Mouse (Mus musculus) telencephalon, adult 2 months (tissue): Measurements from ENCODE around the gene Igsf8.
A peak's percentile ranks its signal among the peaks of the same experiment; 100 is the strongest.

Experiments used
- DNase-seq: peaks from one replicate; pipeline ENCODE4 v3.0.0-alpha.2; 2011; ENCODE audit warnings: low read depth, low spot score

The Igsf8 gene

GRCm38 (mm10) chr1:172323298-172323697 lies 61.9 kb downstream of the Igsf8 start:
- no peak for DNase-seq

- peak; percentile 91 for DNase-seq
Observed at GRCm38 (mm10) chr1:172323801-172324359, 62.4 kb downstream of the Igsf8 start.

- DNase-seq = no peak
Observed at GRCm38 (mm10) chr1:172324725-172325124, 63.3 kb downstream of the Igsf8 start.

GRCm38 (mm10) chr1:172325680-172326535 lies 64.5 kb downstream of the Igsf8 start:
- no peak for DNase-seq

GRCm38 (mm10) chr1:172326684-172327083 lies 65.2 kb downstream of the Igsf8 start:
- no peak for DNase-seq

GRCm38 (mm10) chr1:172327206-172328001 lies 66.0 kb downstream of the Igsf8 start:
- no peak for DNase-seq

GRCm38 (mm10) chr1:172328041-172328440 lies 66.6 kb downstream of the Igsf8 start:
- no peak for DNase-seq

- DNase-seq = no peak
Observed at GRCm38 (mm10) chr1:172328461-172328860, 67.0 kb downstream of the Igsf8 start.

GRCm38 (mm10) chr1:172329131-172329530 lies 67.7 kb downstream of the Igsf8 start, which contains the start of gene Kcnj9:
TSS of gene Kcnj9 (minus strand) at chr1:172329318.
- peak; percentile 93 for DNase-seq

GRCm38 (mm10) chr1:172329616-172330015 lies 68.2 kb downstream of the Igsf8 start:
- no peak for DNase-seq

- DNase-seq = no peak
Observed at GRCm38 (mm10) chr1:172331422-172331947, 70.0 kb downstream of the Igsf8 start.

- no peak for DNase-seq
Observed at GRCm38 (mm10) chr1:172332925-172333324, 71.5 kb downstream of the Igsf8 start.

- no peak for DNase-seq
Observed at GRCm38 (mm10) chr1:172333512-172333911, 72.1 kb downstream of the Igsf8 start.

- DNase-seq = no peak
Observed at GRCm38 (mm10) chr1:172335804-172336203, 74.4 kb downstream of the Igsf8 start.

- DNase-seq = no peak
Observed at GRCm38 (mm10) chr1:172337411-172338185, 76.2 kb downstream of the Igsf8 start.

- no peak for DNase-seq
Observed at GRCm38 (mm10) chr1:172340729-172341321, 79.4 kb downstream of the Igsf8 start, which contains the start of gene Kcnj10. TSS of gene Kcnj10 (plus strand) at chr1:172341210.

GRCm38 (mm10) chr1:172341386-172341785 lies 79.9 kb downstream of the Igsf8 start:
- no peak for DNase-seq

- DNase-seq = peak; percentile 83
Observed at GRCm38 (mm10) chr1:172342729-172343128, 81.3 kb downstream of the Igsf8 start.

GRCm38 (mm10) chr1:172343914-172344313 lies 82.5 kb downstream of the Igsf8 start:
- no peak for DNase-seq

- DNase-seq = no peak
Observed at GRCm38 (mm10) chr1:172344820-172345219, 83.4 kb downstream of the Igsf8 start.

- no peak for DNase-seq
Observed at GRCm38 (mm10) chr1:172346707-172347106, 85.3 kb downstream of the Igsf8 start.
